Comparison of ENCODE assay signal across 11 mouse cellular contexts in genomic region chr7:143612215-143612614, GRCm38 (mm10). TPM values are rescaled to one million over a fixed set of nuclear protein-coding genes. Genes with fewer than 3 reads are reported as not detected.
A peak's percentile ranks its signal among the peaks of the same experiment; 100 is the strongest.
DNase-seq lines count a peak whose midpoint lies in the region; ATAC-seq and TF ChIP-seq lines count a peak whose summit lies in the region.
"Had no signal": no experiment of that assay in that cellular context is flagged by ENCODE, and none has a peak within 500 bp of the region (broad histone marks: within the 10 kb centered on the region; RNA-seq: fewer than 3 reads in every experiment).

No protein-coding gene starts in this region.

- no peaks in the 10 kb centered on the region for H3K4me1 ChIP-seq in intestine, postnatal 0 days (replicated peaks; ENCODE audit: control insufficient read depth, insufficient read depth, low read length)
- H3K4me1 ChIP-seq in intestine, embryonic 15.5 days (replicated peaks): no peaks in the 10 kb centered on the region
- H3K4me1 ChIP-seq in spleen, adult 2 months (ENCODE audit: control insufficient read depth, insufficient read depth, insufficient read length): no peaks in the 10 kb centered on the region
- H3K4me1 ChIP-seq: hindbrain, embryonic 12.5 days; limb, embryonic 12.5 days had no signal

- 59% methylated on average over 3 of the region's 3 CpGs for WGBS in intestine, postnatal 0 days
- WGBS in intestine, embryonic 15.5 days: 61% methylated on average over 3 of the region's 3 CpGs
- WGBS in spleen, adult 2 months: 75% methylated on average over 3 of the region's 3 CpGs

- H3K9ac ChIP-seq in intestine, postnatal 0 days (ENCODE audit: low read depth, low read length): no peak overlapping the region
- no peak overlapping the region for H3K9ac ChIP-seq in intestine, embryonic 15.5 days
- H3K9ac ChIP-seq: hindbrain, embryonic 12.5 days; limb, embryonic 12.5 days had no signal

- TF ChIP-seq POLR2A in spleen, adult 2 months (IDR thresholded peaks at IDR 0.05; ENCODE audit: low read depth, low read length): no peak

- no peaks in the 10 kb centered on the region for H3K36me3 ChIP-seq in intestine, postnatal 0 days (ENCODE audit: control insufficient read depth, insufficient read depth)
- no peaks in the 10 kb centered on the region for H3K36me3 ChIP-seq in intestine, embryonic 15.5 days
- H3K36me3 ChIP-seq in spleen, adult 2 months (ENCODE audit: control insufficient read depth, insufficient read depth, low read length): peaks cover 17% of the 10 kb centered on the region
- peaks cover 13% of the 10 kb centered on the region for H3K36me3 ChIP-seq in splenic B cell, adult 2 months (ENCODE audit: control insufficient read depth, insufficient read depth, low read length, poor library complexity, severe bottlenecking)
- H3K36me3 ChIP-seq: hindbrain, embryonic 12.5 days; limb, embryonic 12.5 days had no signal

- H3K9me3 ChIP-seq in intestine, postnatal 0 days (ENCODE audit: control insufficient read depth): no peaks in the 10 kb centered on the region
- H3K9me3 ChIP-seq in intestine, embryonic 15.5 days: no peaks in the 10 kb centered on the region
- H3K9me3 ChIP-seq: hindbrain, embryonic 12.5 days; limb, embryonic 12.5 days had no signal

- peak; percentile 56 for TF ChIP-seq CTCF in intestine, postnatal 0 days (IDR thresholded peaks at IDR 0.05; ENCODE audit: low read depth)
- peak; percentile 35; the same call in 1 of the 2 replicates for TF ChIP-seq CTCF in spleen, adult 2 months (IDR thresholded peaks at IDR 0.05; ENCODE audit: extremely low read depth, insufficient read depth, insufficient read length, insufficient replicate concordance)

- no peak for ATAC-seq in intestine, postnatal 0 days
- no peak for ATAC-seq in intestine, embryonic 15.5 days

- H3K27me3 ChIP-seq in intestine, postnatal 0 days (replicated peaks; ENCODE audit: control insufficient read depth, insufficient read depth, low read length): no peaks in the 10 kb centered on the region
- no peaks in the 10 kb centered on the region for H3K27me3 ChIP-seq in intestine, embryonic 15.5 days (replicated peaks)
- H3K27me3 ChIP-seq in spleen, adult 2 months (ENCODE audit: control insufficient read depth, insufficient read depth, low read length): no peaks in the 10 kb centered on the region
- no peaks in the 10 kb centered on the region for H3K27me3 ChIP-seq in splenic B cell, adult 2 months (ENCODE audit: control insufficient read depth, insufficient read depth, low read length, poor library complexity, severe bottlenecking)
- H3K27me3 ChIP-seq: hindbrain, embryonic 12.5 days; limb, embryonic 12.5 days had no signal

- H3K4me2 ChIP-seq in intestine, postnatal 0 days (replicated peaks; ENCODE audit: low read depth): no peak overlapping the region
- no peak overlapping the region for H3K4me2 ChIP-seq in intestine, embryonic 15.5 days (replicated peaks)
- H3K4me2 ChIP-seq: hindbrain, embryonic 12.5 days; limb, embryonic 12.5 days; midbrain, embryonic 11.5 days had no signal

- H3K27ac ChIP-seq in intestine, postnatal 0 days (ENCODE audit: low read depth, low read length): no peak overlapping the region
- H3K27ac ChIP-seq in intestine, embryonic 15.5 days: no peak overlapping the region
- no peak overlapping the region for H3K27ac ChIP-seq in spleen, adult 2 months (ENCODE audit: insufficient read depth, low read length)
- H3K27ac ChIP-seq: hindbrain, embryonic 12.5 days; limb, embryonic 12.5 days had no signal

- no peak for DNase-seq in spleen, adult 2 months (ENCODE audit: low read depth in 1 of 2, low spot score in 2 of 2)
- DNase-seq in spleen, adult 18-20 months: no peak
- DNase-seq in R1 (ENCODE audit: low read depth, low spot score): peak; percentile 66
- peak; percentile 53 for DNase-seq in splenic B cell, adult 2 months (ENCODE audit: low read depth, low spot score)
- DNase-seq in right cerebral cortex, postnatal 14 days: no peak
- no peak for DNase-seq in left cerebral cortex, adult 9 months (ENCODE audit: low spot score in 2 of 2)

- no peak overlapping the region for H3K4me3 ChIP-seq in intestine, postnatal 0 days (ENCODE audit: low read depth, low read length)
- H3K4me3 ChIP-seq in intestine, embryonic 15.5 days (replicated peaks): no peak overlapping the region
- H3K4me3 ChIP-seq in spleen, adult 2 months (ENCODE audit: extremely low read depth, insufficient read depth, insufficient read length): no peak overlapping the region
- H3K4me3 ChIP-seq: hindbrain, embryonic 12.5 days; limb, embryonic 12.5 days had no signal

RNA-seq across cellular contexts. Expression of gene Cars, which starts 12.3 kb away (rescaled TPM):
- polyA plus RNA-seq in intestine, postnatal 0 days (2015; fragmentation: Nextera tagmentation; extraction: Ambion mirVana): 19.3 and 21.1 TPM in 2 replicates
- 57.6 and 62.7 TPM in 2 replicates for polyA plus RNA-seq in intestine, embryonic 15.5 days (2015; fragmentation: Nextera tagmentation; extraction: Ambion mirVana)
- 12.0 and 12.2 TPM in 2 replicates for polyA plus RNA-seq in spleen, adult 2 months (2012; rRNA removed)

RNA-seq across cellular contexts. Expression of gene Tnfrsf26, which starts 16.3 kb away (rescaled TPM):
- polyA plus RNA-seq in intestine, postnatal 0 days (2015; fragmentation: Nextera tagmentation; extraction: Ambion mirVana): 0.27 TPM in 2 replicates
- polyA plus RNA-seq in intestine, embryonic 15.5 days (2015; fragmentation: Nextera tagmentation; extraction: Ambion mirVana): 0.35 and 0.38 TPM in 2 replicates
- 2.9 and 3.2 TPM in 2 replicates for polyA plus RNA-seq in spleen, adult 2 months (2012; rRNA removed)

RNA-seq across cellular contexts. Expression of gene Tnfrsf22, which starts 37.2 kb away (rescaled TPM):
- 2.7 and 3.1 TPM in 2 replicates for polyA plus RNA-seq in intestine, postnatal 0 days (2015; fragmentation: Nextera tagmentation; extraction: Ambion mirVana)
- 6.1 and 6.9 TPM in 2 replicates for polyA plus RNA-seq in intestine, embryonic 15.5 days (2015; fragmentation: Nextera tagmentation; extraction: Ambion mirVana)
- polyA plus RNA-seq in spleen, adult 2 months (2012; rRNA removed): 5.2 and 5.6 TPM in 2 replicates

Comparison
In these comparisons a context has a peak if more than half of its experiments do, and no peak if none do; other contexts are left out.
1. DNase-seq: peak in R1 (single experiment) and splenic B cell, adult 2 months (single experiment); none in spleen, adult 2 months (0 of 2), spleen, adult 18-20 months (0 of 2), right cerebral cortex, postnatal 14 days (single experiment) and left cerebral cortex, adult 9 months (0 of 2).